Comparison of ENCODE assay signal across 28 mouse cellular contexts in the genomic region with DNA sequence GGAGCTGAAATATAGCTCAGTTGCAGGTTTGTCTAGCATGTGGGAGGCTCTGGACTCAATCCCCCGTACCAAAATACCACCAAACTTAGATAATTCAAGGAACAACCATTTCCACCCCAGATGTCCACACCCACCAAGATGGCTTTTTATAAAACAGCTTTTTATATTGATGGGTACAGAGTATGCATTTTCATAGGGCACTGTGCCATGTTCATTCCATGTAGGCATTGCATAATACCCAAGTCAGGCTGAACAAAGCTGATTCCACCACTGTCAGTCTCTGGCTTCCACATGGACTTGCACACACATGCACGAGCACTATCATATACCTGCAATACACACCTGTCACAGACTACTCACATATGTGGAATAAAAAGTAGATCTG. TPM values are rescaled to one million over a fixed set of nuclear protein-coding genes. Genes with fewer than 3 reads are reported as not detected.
A peak's percentile ranks its signal among the peaks of the same experiment; 100 is the strongest.
DNase-seq lines count a peak whose midpoint lies in the region.
"Had no signal": no experiment of that assay in that cellular context is flagged by ENCODE, and none has a peak within 500 bp of the region (broad histone marks: within the 10 kb centered on the region; RNA-seq: fewer than 3 reads in every experiment).

No protein-coding gene starts in this region.

- peak; percentile 56 to 91 for DNase-seq in layer of hippocampus, adult 18-20 months (ENCODE audit: low spot score in 2 of 2)
- no peak for DNase-seq in layer of hippocampus, postnatal 10 days (ENCODE audit: low spot score in 2 of 2)
- peak; percentile 89 for DNase-seq in brain, adult 2 months (ENCODE audit: low read depth, low spot score)
- peak; percentile 88 for DNase-seq in layer of hippocampus, adult 9-11 months
- DNase-seq in right cerebral cortex, postnatal 10 days (ENCODE audit: low spot score in 2 of 2) = peak; percentile 64 to 85
- DNase-seq in kidney, adult 8-10 months = no peak
- DNase-seq in embryonic facial prominence, embryonic 10.5 days (ENCODE audit: low spot score) = no peak
- no peak for DNase-seq in cerebellum, postnatal 10 days
- DNase-seq: cerebellum, postnatal 25 days; forebrain, postnatal 0 days; gastrocnemius, postnatal 14 days; heart, postnatal 4 days had no signal

- H3K36me3 ChIP-seq in embryonic facial prominence, embryonic 10.5 days (replicated peaks) = no peaks in the 10 kb centered on the region
- H3K36me3 ChIP-seq: forebrain, embryonic 10.5 days; heart, embryonic 15.5 days; hindbrain, embryonic 15.5 days; intestine, embryonic 15.5 days; limb, embryonic 13.5 days; stomach, embryonic 15.5 days had no signal

- no peak overlapping the region for H3K27ac ChIP-seq in embryonic facial prominence, embryonic 10.5 days (replicated peaks)
- H3K27ac ChIP-seq: forebrain, embryonic 10.5 days; hindbrain, embryonic 15.5 days; intestine, embryonic 15.5 days; limb, embryonic 13.5 days; liver, embryonic 14.5 days; stomach, embryonic 15.5 days had no signal

- H3K9me3 ChIP-seq in embryonic facial prominence, embryonic 10.5 days = no peaks in the 10 kb centered on the region
- H3K9me3 ChIP-seq: forebrain, embryonic 10.5 days; heart, embryonic 15.5 days; hindbrain, embryonic 15.5 days; intestine, embryonic 15.5 days; limb, embryonic 13.5 days; stomach, embryonic 15.5 days had no signal

- 89% methylated on average over 2 of the region's 2 CpGs for WGBS in embryonic facial prominence, embryonic 10.5 days

- H3K4me3 ChIP-seq in embryonic facial prominence, embryonic 10.5 days = no peak overlapping the region
- H3K4me3 ChIP-seq: forebrain, embryonic 10.5 days; heart, adult 2 months; heart, embryonic 15.5 days; hindbrain, embryonic 15.5 days; intestine, embryonic 15.5 days; limb, embryonic 13.5 days; stomach, embryonic 15.5 days had no signal

- peaks cover 25% of the 10 kb centered on the region for H3K4me1 ChIP-seq in embryonic facial prominence, embryonic 10.5 days
- H3K4me1 ChIP-seq: stomach, embryonic 15.5 days had no signal

- H3K27me3 ChIP-seq in embryonic facial prominence, embryonic 10.5 days (replicated peaks; ENCODE audit: low read depth, poor library complexity, severe bottlenecking) = no peaks in the 10 kb centered on the region
- H3K27me3 ChIP-seq: hindbrain, embryonic 15.5 days; intestine, embryonic 15.5 days; stomach, embryonic 15.5 days had no signal

RNA-seq across cellular contexts. Expression of gene Wnt9a, which starts 32.0 kb away (rescaled TPM):
- total RNA-seq in layer of hippocampus, adult 18-20 months (2021) = 1 to 10 TPM; 3.5 to 4.1 TPM
- total RNA-seq in layer of hippocampus, postnatal 10 days (2021) = 1 to 10 TPM; 2.7 to 2.9 TPM
- 2.3 and 2.6 TPM in 2 replicates for polyA plus RNA-seq in embryonic facial prominence, embryonic 10.5 days (2016; fragmentation: Nextera tagmentation; extraction: Ambion mirVana)
- total RNA-seq: monocyte, adult 5-6 weeks had no signal

RNA-seq across cellular contexts. Expression of gene Prss38, which starts 36.7 kb away (rescaled TPM):
- not detected for total RNA-seq in layer of hippocampus, adult 18-20 months (2021)
- total RNA-seq in layer of hippocampus, postnatal 10 days (2021) = not detected
- not detected in 2 replicates for polyA plus RNA-seq in embryonic facial prominence, embryonic 10.5 days (2016; fragmentation: Nextera tagmentation; extraction: Ambion mirVana)
- total RNA-seq: adrenal gland, adult 18-20 months; forebrain, postnatal 0 days; heart, adult 2 months; heart, postnatal 4 days; monocyte, adult 5-6 weeks had no signal
- polyA plus RNA-seq: forebrain, embryonic 10.5 days; heart, adult 2 months; heart, embryonic 15.5 days; hindbrain, embryonic 15.5 days; intestine, embryonic 15.5 days; kidney, embryonic 16.5 days; liver, embryonic 14.5 days; lung, embryonic 16.5 days; midbrain, embryonic 11.5 days; neural tube, embryonic 11.5 days; stomach, embryonic 15.5 days; thymus, postnatal 0 days had no signal

RNA-seq across cellular contexts. Expression of gene Wnt3a, which starts 48.2 kb away (rescaled TPM):
- total RNA-seq in layer of hippocampus, adult 18-20 months (2021) = under 1 TPM in 1 of 2 experiments, not detected in 1; 0.25 TPM
- not detected for total RNA-seq in layer of hippocampus, postnatal 10 days (2021)
- polyA plus RNA-seq in embryonic facial prominence, embryonic 10.5 days (2016; fragmentation: Nextera tagmentation; extraction: Ambion mirVana) = 0.77 and 1.7 TPM in 2 replicates
- total RNA-seq: adrenal gland, adult 18-20 months; gastrocnemius, postnatal 14 days; heart, adult 2 months; heart, postnatal 4 days; layer of hippocampus, postnatal 14 days; monocyte, adult 5-6 weeks had no signal
- polyA plus RNA-seq: heart, adult 2 months; heart, embryonic 15.5 days; intestine, embryonic 15.5 days; kidney, embryonic 16.5 days had no signal

Comparison
In these comparisons a context has a peak if more than half of its experiments do, and no peak if none do; other contexts are left out.
1. DNase-seq: peak in layer of hippocampus, adult 18-20 months (2 of 2), brain, adult 2 months (single experiment), layer of hippocampus, adult 9-11 months (single experiment) and right cerebral cortex, postnatal 10 days (2 of 2); none in layer of hippocampus, postnatal 10 days (0 of 2), kidney, adult 8-10 months (0 of 2), embryonic facial prominence, embryonic 10.5 days (single experiment) and cerebellum, postnatal 10 days (0 of 2).